Mouse (Mus musculus) left cerebral cortex, adult 2 months (tissue): ENCODE results near the gene Tcf7l1. TPM values are rescaled to one million over a fixed set of nuclear protein-coding genes. Genes with fewer than 3 reads are reported as not detected.

Source experiments
- DNase-seq, 2 experiments: peaks; one replicate each; pipeline ENCODE4 v3.0.0; 2021 to 2022; ENCODE audit warnings: low spot score in 2 of 2, mixed read lengths in 1 of 2; ENCODE audit errors: extremely low spot score in 1 of 2
- H3K27ac ChIP-seq: fragments of 200-600 bp; 2 replicates; pipeline ENCODE4 v1.8.1; 2022
- H3K4me3 ChIP-seq: fragments of 200-600 bp; 2 replicates; pipeline ENCODE4 v1.8.1; 2022
- CTCF ChIP-seq: fragments of 200-600 bp; IDR thresholded peaks from 2 replicates; pipeline ENCODE4 v1.8.1; 2022; ENCODE audit warnings: antibody characterized with exemption, mild to moderate bottlenecking, moderate library complexity
- intact Hi-C: fragments of 180-260 bp; cut with DNase I; formaldehyde crosslinking; loops from one replicate; pipeline ENCODE4 v1.15.1; 2025
- total RNA-seq, 2 experiments: library from RNA; stranded (reverse); gene quantifications; 2 replicates each; pipeline ENCODE4 v1.2.3; 2021

The Tcf7l1 gene
- total RNA-seq, 2 experiments from 2014 or later = 2.9 to 3.8 TPM

DNA sequence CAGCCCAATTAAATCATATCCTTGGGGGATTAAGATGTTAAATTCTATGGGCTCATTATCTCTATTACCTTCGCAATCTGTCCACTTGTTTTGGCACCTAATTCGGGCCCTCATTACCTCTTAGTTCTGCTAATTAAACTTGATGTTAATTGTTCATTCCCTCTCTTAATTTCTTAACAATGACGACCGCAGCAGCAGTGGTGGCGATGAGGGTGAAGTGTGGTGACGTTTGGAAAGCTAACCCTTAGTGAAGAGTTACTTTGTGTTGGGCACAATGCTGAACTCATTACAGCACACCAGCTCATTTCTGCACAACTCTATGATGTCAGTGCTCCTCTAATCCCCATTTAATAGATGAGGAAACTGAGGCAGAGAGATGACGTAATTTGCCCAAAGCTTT, 143.7 kb downstream of the Tcf7l1 start:
- no peak for DNase-seq
- intact Hi-C loops = loop anchor here (5.0 kb wide), 1 partner anchor 582 kb away; no protein-coding TSS in a partner anchor
- TF ChIP-seq CTCF = no peak
- no peak overlapping the region for H3K4me3 ChIP-seq
- no peak overlapping the region for H3K27ac ChIP-seq

GRCm38 (mm10) chr6:72644576-72644975, 144.5 kb downstream of the Tcf7l1 start:
- intact Hi-C loops = no loop called here
- DNase-seq = no peak
- no peak for TF ChIP-seq CTCF
- H3K4me3 ChIP-seq = no peak overlapping the region
- H3K27ac ChIP-seq = no peak overlapping the region

GRCm38 (mm10) chr6:72641218-72641954, 147.7 kb downstream of the Tcf7l1 start:
- TF ChIP-seq CTCF = no peak

DNA sequence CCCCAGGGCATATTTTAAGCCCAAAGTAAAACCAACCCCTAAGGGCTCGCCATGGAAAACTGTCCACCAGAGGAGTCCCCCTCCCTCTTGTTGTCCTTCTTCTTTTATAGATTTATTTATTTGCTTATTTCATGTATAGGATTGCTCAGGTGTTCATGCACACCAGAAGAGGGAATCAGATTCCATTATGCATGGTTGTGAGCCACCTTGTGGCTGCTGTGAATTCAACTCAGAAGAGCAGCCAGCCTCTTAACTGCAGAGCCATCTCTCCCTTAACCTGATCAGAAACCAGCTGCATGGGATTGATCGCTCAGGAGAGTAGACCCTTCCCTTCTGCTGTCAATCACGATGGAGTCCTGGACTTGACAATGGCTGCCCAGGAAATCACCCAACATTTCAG, 152.1 kb downstream of the Tcf7l1 start:
- TF ChIP-seq CTCF = peak; percentile 42
- Histone ChIP-seq H3K27ac (no peak overlapping the region), H3K4me3 (no peak overlapping the region)
- no peak for DNase-seq
- intact Hi-C loops = loop anchor here (2.0 to 10.0 kb wide), 3 partner anchors 152 to 278 kb away; partner anchors contain the start of gene Tcf7l1

More at GRCm38 (mm10) chr6:72641218-72641954, 147.7 kb downstream of the Tcf7l1 start:
- Histone ChIP-seq H3K4me3 (no peak overlapping the region), H3K27ac (no peak overlapping the region)
- intact Hi-C loops = no loop called here
- no peak for DNase-seq

GRCm38 (mm10) chr6:72635760-72636431, 153.2 kb downstream of the Tcf7l1 start:
- Histone ChIP-seq H3K4me3 (no peak overlapping the region), H3K27ac (no peak overlapping the region)
- TF ChIP-seq CTCF = peak; percentile 83
- intact Hi-C loops = loop anchor here (2.0 to 10.0 kb wide), 3 partner anchors 153 to 279 kb away; partner anchors contain the start of gene Tcf7l1
- DNase-seq = peak; percentile 47 to 52

GRCm38 (mm10) chr6:72634311-72634710, 154.7 kb downstream of the Tcf7l1 start:
- H3K4me3 ChIP-seq = no peak overlapping the region
- no peak for DNase-seq
- no peak overlapping the region for H3K27ac ChIP-seq
- intact Hi-C loops = loop anchor here (10.0 kb wide), 1 partner anchor 280 kb away; no protein-coding TSS in a partner anchor
- no peak for TF ChIP-seq CTCF

GRCm38 (mm10) chr6:72631700-72632099, 157.4 kb downstream of the Tcf7l1 start:
- no peak for TF ChIP-seq CTCF
- intact Hi-C loops = loop anchor here (10.0 kb wide), 1 partner anchor 283 kb away; no protein-coding TSS in a partner anchor
- DNase-seq = no peak
- Histone ChIP-seq H3K4me3 (no peak overlapping the region), H3K27ac (no peak overlapping the region)

DNA sequence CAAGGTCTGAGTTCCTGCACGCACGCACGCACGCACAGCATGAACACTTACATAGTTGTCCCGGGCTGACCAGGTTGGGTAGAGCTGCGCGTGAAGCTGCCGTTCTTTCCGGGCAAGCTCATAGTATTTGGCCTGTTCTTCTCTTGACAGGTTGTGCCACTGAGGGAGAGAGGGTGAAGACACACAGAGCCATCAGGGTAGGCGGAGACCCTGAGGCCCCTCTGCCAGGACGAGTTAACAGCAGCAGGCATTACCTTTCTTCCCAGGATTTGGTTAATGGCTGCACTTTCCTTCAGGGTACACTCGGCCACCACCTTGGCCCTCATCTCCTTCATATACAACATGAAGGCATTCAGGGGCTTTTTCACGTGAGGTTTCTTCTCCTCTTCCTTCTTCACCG, 158.1 kb downstream of the Tcf7l1 start:
- intact Hi-C loops = loop anchor here (10.0 kb wide), 1 partner anchor 284 kb away; no protein-coding TSS in a partner anchor
- Histone ChIP-seq H3K4me3 (no peak overlapping the region), H3K27ac (no peak overlapping the region)
- no peak for DNase-seq
- TF ChIP-seq CTCF = no peak

- TF ChIP-seq CTCF = no peak
- intact Hi-C loops = loop anchor here (10.0 kb wide), 1 partner anchor 284 kb away; no protein-coding TSS in a partner anchor
- Histone ChIP-seq H3K27ac (no peak overlapping the region), H3K4me3 (no peak overlapping the region)
- DNase-seq = no peak
Observed at GRCm38 (mm10) chr6:72630370-72630769, 158.7 kb downstream of the Tcf7l1 start.

- TF ChIP-seq CTCF = no peak
- H3K27ac ChIP-seq = no peak overlapping the region
- intact Hi-C loops = no loop called here
Observed at GRCm38 (mm10) chr6:72627276-72627675, 161.8 kb downstream of the Tcf7l1 start.

DNA sequence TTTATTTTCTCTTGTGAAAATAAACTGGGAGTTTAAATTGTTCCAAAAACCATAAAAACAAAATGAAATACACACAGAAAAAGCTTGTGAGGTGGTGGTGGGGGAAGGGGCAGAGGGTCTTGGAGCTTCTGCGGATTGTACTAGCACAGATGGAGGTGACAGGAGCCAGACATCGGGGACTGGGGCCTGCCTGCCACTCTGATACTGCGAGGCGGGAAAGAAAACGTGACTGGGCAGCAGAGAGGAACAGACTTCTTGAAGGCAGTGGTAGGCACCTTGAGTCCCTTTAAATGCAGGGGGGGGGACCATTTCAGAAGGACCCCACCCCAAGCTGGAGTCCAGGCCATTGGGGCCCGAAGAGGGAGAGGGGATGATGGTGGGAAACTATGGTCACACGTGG, 162.7 kb downstream of the Tcf7l1 start:
- no peak for DNase-seq
- no peak for TF ChIP-seq CTCF
- H3K4me3 ChIP-seq = no peak overlapping the region
- no peak overlapping the region for H3K27ac ChIP-seq
- intact Hi-C loops = no loop called here

More at GRCm38 (mm10) chr6:72627276-72627675, 161.8 kb downstream of the Tcf7l1 start:
- no peak overlapping the region for H3K4me3 ChIP-seq
- DNase-seq = no peak

DNA sequence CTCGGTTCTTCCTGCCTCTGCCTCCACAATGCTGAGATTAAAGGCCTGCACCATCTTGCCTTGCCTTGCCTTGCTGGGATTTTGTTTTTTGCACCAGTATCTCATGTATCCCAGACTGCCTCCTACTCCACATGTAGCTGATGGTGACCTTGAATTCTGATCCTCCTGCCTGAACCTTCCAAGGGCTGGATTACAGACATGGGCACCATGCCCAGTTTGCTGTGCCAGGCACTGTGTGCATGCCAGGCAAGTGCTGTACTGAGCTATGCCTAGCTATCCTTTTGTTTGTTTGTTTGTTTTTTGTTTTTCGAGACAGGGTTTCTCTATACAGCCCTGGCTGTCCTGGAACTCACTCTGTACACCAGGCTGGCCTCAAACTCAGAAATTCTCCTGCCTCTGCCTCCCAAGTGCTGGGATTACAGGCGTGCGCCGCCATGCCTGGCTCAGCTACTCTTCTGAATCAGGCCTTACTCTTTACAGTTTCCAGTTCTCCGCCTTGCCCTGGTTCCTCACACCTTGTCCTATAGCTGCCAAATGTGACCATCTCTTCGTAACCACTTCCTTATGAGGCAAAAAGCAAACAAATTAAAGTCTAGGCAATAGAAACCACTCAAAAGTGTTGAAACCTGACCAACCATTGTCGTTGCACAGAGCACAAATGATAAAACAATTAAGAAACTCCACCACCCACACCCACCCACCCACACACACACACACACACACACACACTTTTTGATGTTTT, 165.2 kb downstream of the Tcf7l1 start:
- no peak for TF ChIP-seq CTCF
- H3K27ac ChIP-seq = no peak overlapping the region
- H3K4me3 ChIP-seq = no peak overlapping the region
- no peak for DNase-seq
- intact Hi-C loops = no loop called here
